Mouse (Mus musculus): ENCODE results near the gene Slc24a3.

DNA sequence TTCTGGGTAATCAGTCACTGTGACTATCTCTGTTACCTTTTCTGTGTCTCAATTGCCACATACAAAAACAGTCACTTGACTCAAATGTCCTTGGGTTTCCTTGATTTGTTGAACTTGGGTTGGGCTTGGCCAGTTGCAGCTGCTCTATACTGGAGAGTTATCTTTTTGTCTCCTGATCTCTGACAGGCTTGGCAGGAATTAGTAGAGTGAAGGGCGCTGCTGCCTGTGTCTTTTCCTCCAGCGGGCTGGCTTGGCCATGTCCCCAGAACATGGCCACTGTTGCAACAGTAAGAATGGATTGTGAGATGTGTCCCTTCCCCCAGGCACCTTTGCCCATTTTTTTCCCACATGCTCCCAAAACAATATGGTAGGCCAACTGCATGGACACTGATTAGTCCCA is 340.1 kb downstream of the Slc24a3 start:
- TF ChIP-seq POLR2A (IDR thresholded peaks at IDR 0.05; ENCODE audit: borderline replicate concordance, extremely low read depth, low read depth, low read length), result no peak
- no peak for TF ChIP-seq CTCF (IDR thresholded peaks at IDR 0.05; ENCODE audit: insufficient read depth, low read length)
